Comparison of ENCODE assay signal across 9 mouse cellular contexts in genomic region chr11:35121611-35121959, GRCm38 (mm10). TPM values are rescaled to one million over a fixed set of nuclear protein-coding genes. Genes with fewer than 3 reads are reported as not detected.
DNase-seq lines count a peak whose midpoint lies in the region; ATAC-seq lines count a peak whose summit lies in the region.
"Had no signal": no experiment of that assay in that cellular context is flagged by ENCODE, and none has a peak within 500 bp of the region (broad histone marks: within the 10 kb centered on the region; RNA-seq: fewer than 3 reads in every experiment).

No protein-coding gene starts in this region.

- ATAC-seq in heart, embryonic 13.5 days (ENCODE audit: extremely low read depth, insufficient number of reproducible peaks, low FRiP score, low TSS enrichment) = no peak
- peak; percentile 12 for ATAC-seq in embryonic facial prominence, embryonic 13.5 days (ENCODE audit: insufficient number of reproducible peaks, insufficient read depth, low FRiP score, low TSS enrichment, low read depth)
- ATAC-seq in kidney, embryonic 16.5 days (ENCODE audit: low FRiP score, low TSS enrichment) = peak; percentile 13; the same call in 1 of the 2 replicates
- ATAC-seq in neural tube, embryonic 12.5 days (ENCODE audit: low FRiP score, low read depth) = peak; percentile 61

- peak overlapping the region; percentile 59 for H3K27ac ChIP-seq in heart, embryonic 13.5 days (replicated peaks)
- peak overlapping the region; percentile 88 for H3K27ac ChIP-seq in embryonic facial prominence, embryonic 13.5 days
- no peak overlapping the region for H3K27ac ChIP-seq in kidney, embryonic 16.5 days (ENCODE audit: low read length)
- no peak overlapping the region for H3K27ac ChIP-seq in neural tube, embryonic 12.5 days

- H3K9me3 ChIP-seq in heart, embryonic 13.5 days = no peaks in the 10 kb centered on the region
- H3K9me3 ChIP-seq in embryonic facial prominence, embryonic 13.5 days = no peaks in the 10 kb centered on the region
- no peaks in the 10 kb centered on the region for H3K9me3 ChIP-seq in kidney, embryonic 16.5 days (ENCODE audit: low read length)
- no peaks in the 10 kb centered on the region for H3K9me3 ChIP-seq in neural tube, embryonic 12.5 days

- H3K36me3 ChIP-seq in heart, embryonic 13.5 days = no peaks in the 10 kb centered on the region
- no peaks in the 10 kb centered on the region for H3K36me3 ChIP-seq in embryonic facial prominence, embryonic 13.5 days
- no peaks in the 10 kb centered on the region for H3K36me3 ChIP-seq in kidney, embryonic 16.5 days (ENCODE audit: insufficient read depth, low read length)
- no peaks in the 10 kb centered on the region for H3K36me3 ChIP-seq in neural tube, embryonic 12.5 days
- H3K36me3 ChIP-seq: G1E had no signal

- DNase-seq in heart, postnatal 4 days = no peak
- DNase-seq in ES-CJ7 (ENCODE audit: low read depth, low spot score) = peak; percentile 17
- DNase-seq in ovary, postnatal 36 days (ENCODE audit: low spot score) = no peak
- DNase-seq in frontal cortex, postnatal 10 days (ENCODE audit: low spot score in 2 of 2) = no peak

- peaks cover 36% of the 10 kb centered on the region for H3K27me3 ChIP-seq in heart, embryonic 13.5 days (replicated peaks)
- H3K27me3 ChIP-seq in embryonic facial prominence, embryonic 13.5 days = peaks cover 8% of the 10 kb centered on the region; the same call in 1 of the 2 replicates
- H3K27me3 ChIP-seq in kidney, embryonic 16.5 days (ENCODE audit: insufficient read depth, low read length) = peaks cover 25% of the 10 kb centered on the region
- peaks cover 59% of the 10 kb centered on the region for H3K27me3 ChIP-seq in neural tube, embryonic 12.5 days (replicated peaks)

- peak overlapping the region; percentile 77 for H3K4me3 ChIP-seq in heart, embryonic 13.5 days
- H3K4me3 ChIP-seq in embryonic facial prominence, embryonic 13.5 days = peak overlapping the region; percentile 64
- peak overlapping the region; percentile 67 for H3K4me3 ChIP-seq in kidney, embryonic 16.5 days (ENCODE audit: low read length)
- H3K4me3 ChIP-seq in neural tube, embryonic 12.5 days = peak overlapping the region; percentile 69

- H3K4me1 ChIP-seq in heart, embryonic 13.5 days = peaks cover 50% of the 10 kb centered on the region
- peaks cover 64% of the 10 kb centered on the region for H3K4me1 ChIP-seq in embryonic facial prominence, embryonic 13.5 days
- peaks cover 55% of the 10 kb centered on the region for H3K4me1 ChIP-seq in kidney, embryonic 16.5 days (ENCODE audit: insufficient read depth, low read length)
- H3K4me1 ChIP-seq in neural tube, embryonic 12.5 days = peaks cover 28% of the 10 kb centered on the region

- peak overlapping the region; percentile 94 for H3K4me2 ChIP-seq in heart, embryonic 13.5 days
- peak overlapping the region; percentile 71 for H3K4me2 ChIP-seq in embryonic facial prominence, embryonic 13.5 days
- peak overlapping the region; percentile 91 for H3K4me2 ChIP-seq in kidney, embryonic 16.5 days (replicated peaks; ENCODE audit: low read depth, low read length)
- H3K4me2 ChIP-seq in neural tube, embryonic 12.5 days (replicated peaks) = peak overlapping the region; percentile 99

- under 1% methylated on average over 26 of the region's 27 CpGs for WGBS in heart, embryonic 13.5 days
- under 1% methylated on average over 27 of the region's 27 CpGs for WGBS in embryonic facial prominence, embryonic 13.5 days
- under 1% methylated on average over 26 of the region's 27 CpGs for WGBS in kidney, embryonic 16.5 days
- WGBS in neural tube, embryonic 12.5 days = 2% methylated on average over 27 of the region's 27 CpGs

- peak overlapping the region; percentile 84 for H3K9ac ChIP-seq in heart, embryonic 13.5 days
- H3K9ac ChIP-seq in embryonic facial prominence, embryonic 13.5 days = peak overlapping the region; percentile 82
- peak overlapping the region; percentile 71 for H3K9ac ChIP-seq in kidney, embryonic 16.5 days (replicated peaks; ENCODE audit: low read length)
- H3K9ac ChIP-seq in neural tube, embryonic 12.5 days = peak overlapping the region; percentile 66

RNA-seq across cellular contexts. Expression of gene Slit3, which starts 0.6 kb away (rescaled TPM):
- 11.1 and 12.5 TPM in 2 replicates for polyA plus RNA-seq in heart, embryonic 13.5 days (2015; fragmentation: Nextera tagmentation; extraction: Ambion mirVana)
- 10 to 100 TPM; 28.7 to 31.3 TPM for total RNA-seq in heart, postnatal 4 days (2021)
- 28.0 and 37.4 TPM in 2 replicates for polyA plus RNA-seq in embryonic facial prominence, embryonic 13.5 days (2015; fragmentation: Nextera tagmentation; extraction: Ambion mirVana)
- polyA plus RNA-seq in kidney, embryonic 16.5 days (2015; fragmentation: Nextera tagmentation; extraction: Ambion mirVana) = 7.3 and 8.3 TPM in 2 replicates
- 65.0 and 74.7 TPM in 2 replicates for polyA plus RNA-seq in neural tube, embryonic 12.5 days (2016; fragmentation: Nextera tagmentation; extraction: Ambion mirVana)
- polyA plus RNA-seq: G1E had no signal

Comparison
In these comparisons a context has a peak if more than half of its experiments do, and no peak if none do; other contexts are left out.
1. H3K27ac ChIP-seq: peak in heart, embryonic 13.5 days (single experiment) and embryonic facial prominence, embryonic 13.5 days (single experiment); none in kidney, embryonic 16.5 days (single experiment) and neural tube, embryonic 12.5 days (single experiment).
2. Peak in every context shown above with its lines, with median percentiles within 50 percentile points of each other: H3K4me2 ChIP-seq, H3K4me3 ChIP-seq and H3K9ac ChIP-seq.